Mouse (Mus musculus) adrenal gland, postnatal 36 days (tissue): Measurements from ENCODE around the gene 4921536K21Rik. TPM values are rescaled to one million over a fixed set of nuclear protein-coding genes. Genes with fewer than 3 reads are reported as not detected.

Source experiments
- DNase-seq, 2 experiments: peaks; one replicate each; pipeline ENCODE4 v3.0.0; 2021; ENCODE audit warnings: mixed read lengths in 1 of 2
- total RNA-seq, 2 experiments: library from RNA; stranded (reverse); gene quantifications; 2 replicates each; pipeline ENCODE4 v1.2.3; 2021

The 4921536K21Rik gene
- total RNA-seq, 2 experiments from 2014 or later, result 0.60 to 0.63 TPM

- no peak for DNase-seq
Measured at GRCm38 (mm10) chr11:3854156-3854555, 40.7 kb downstream of the 4921536K21Rik start.

- DNase-seq, result peak; percentile 71 to 79
Measured at GRCm38 (mm10) chr11:3853481-3854034, 41.3 kb downstream of the 4921536K21Rik start.

- no peak for DNase-seq
Measured at GRCm38 (mm10) chr11:3853031-3853430, 41.9 kb downstream of the 4921536K21Rik start.

- DNase-seq, result no peak
Measured at GRCm38 (mm10) chr11:3851872-3852271, 43.0 kb downstream of the 4921536K21Rik start.

GRCm38 (mm10) chr11:3850746-3851277 lies 44.1 kb downstream of the 4921536K21Rik start:
- DNase-seq, result no peak

GRCm38 (mm10) chr11:3850315-3850614 lies 44.6 kb downstream of the 4921536K21Rik start:
- no peak for DNase-seq

GRCm38 (mm10) chr11:3849469-3850314 lies 45.2 kb downstream of the 4921536K21Rik start:
- no peak for DNase-seq

- no peak for DNase-seq
Measured at GRCm38 (mm10) chr11:3846351-3846750, 48.5 kb downstream of the 4921536K21Rik start.

- DNase-seq, result no peak
Measured at GRCm38 (mm10) chr11:3843943-3844734, 50.8 kb downstream of the 4921536K21Rik start.

Other genes with a start within 250 kb of the 4921536K21Rik start
- gene Morc2a, start 245.9 kb downstream of the 4921536K21Rik start, total RNA-seq, result 10 to 100 TPM; 42.9 to 48.4 TPM
- gene Osbp2, start 31.2 kb downstream of the 4921536K21Rik start, total RNA-seq, result 1 to 10 TPM; 2.2 to 2.5 TPM
- gene Dusp18, start 142 bp upstream of the 4921536K21Rik start, total RNA-seq, result 1 to 10 TPM; 4.0 to 6.0 TPM
- 1 to 10 TPM; 5.5 to 7.2 TPM for gene Slc35e4, start 19.6 kb upstream of the 4921536K21Rik start, total RNA-seq
- 100 to 1,000 TPM; 131 to 132 TPM for gene Tcn2, start 37.1 kb upstream of the 4921536K21Rik start, total RNA-seq
- 10 to 100 TPM; 62.0 to 64.2 TPM for gene Pes1, start 68.9 kb upstream of the 4921536K21Rik start, total RNA-seq
- not detected for gene 4930556J24Rik, start 81.7 kb upstream of the 4921536K21Rik start, total RNA-seq
- gene Gal3st1, start 88.5 kb upstream of the 4921536K21Rik start, total RNA-seq, result under 1 TPM in 1 of 2 experiments, not detected in 1; 0.20 TPM
- gene Sec14l4, start 136.4 kb upstream of the 4921536K21Rik start, total RNA-seq, result 1 to 10 TPM; 1.7 to 6.7 TPM
- not detected for gene Sec14l3, start 169.7 kb upstream of the 4921536K21Rik start, total RNA-seq
- 10 to 100 TPM; 22.2 to 22.3 TPM for gene Mtfp1, start 200.3 kb upstream of the 4921536K21Rik start, total RNA-seq
- 1 to 10 TPM; 1.3 to 1.5 TPM for gene Sec14l2, start 228.3 kb upstream of the 4921536K21Rik start, total RNA-seq
- gene Rnf215, start 240.1 kb upstream of the 4921536K21Rik start, total RNA-seq, result 10 to 100 TPM; 24.7 to 24.9 TPM